Comparison of ENCODE assay signal across 27 mouse cellular contexts in the genomic region with DNA sequence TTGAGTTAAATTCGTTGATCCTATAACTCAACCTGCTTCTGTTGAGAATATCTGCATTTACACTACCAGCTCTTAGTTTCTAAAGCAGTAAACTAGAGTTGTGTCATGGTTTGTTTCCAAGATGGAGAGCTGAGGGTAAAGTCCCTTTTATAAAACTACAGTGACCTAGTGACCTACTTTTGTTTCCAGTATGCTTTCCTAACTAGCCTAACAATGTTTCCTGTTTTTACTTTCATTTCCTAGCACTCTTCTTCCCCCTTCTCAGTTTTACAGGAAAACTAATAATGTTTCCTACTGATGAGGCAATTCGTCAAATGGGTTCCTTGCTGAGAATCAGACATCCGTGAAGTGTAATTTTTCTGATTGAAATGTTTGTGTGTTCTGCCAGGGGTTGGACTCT.
"Had no signal": no experiment of that assay in that cellular context is flagged by ENCODE, and none has a peak within 500 bp of the region (broad histone marks: within the 10 kb centered on the region; RNA-seq: fewer than 3 reads in every experiment).

No protein-coding gene starts in this region.

- DNase-seq: forebrain, postnatal 0 days; gastrocnemius, adult 2 months; gastrocnemius, postnatal 10 days; gastrocnemius, postnatal 36 days; heart, adult 18-20 months; heart, postnatal 10 days; heart, postnatal 4 days; kidney, adult 18-20 months; kidney, adult 9 months; kidney, postnatal 10 days; kidney, postnatal 25 days; kidney, postnatal 4 days; left cerebral cortex, postnatal 4 days had no signal

- H3K4me3 ChIP-seq: gastrocnemius, adult 2 months; heart, embryonic 10.5 days; heart, embryonic 12.5 days; hindbrain, embryonic 10.5 days; hindbrain, embryonic 12.5 days; intestine, embryonic 15.5 days; kidney, embryonic 15.5 days; layer of hippocampus, adult 2 months; limb, embryonic 13.5 days; limb, embryonic 15.5 days; liver, embryonic 12.5 days had no signal

- H3K9me3 ChIP-seq: heart, embryonic 10.5 days; heart, embryonic 12.5 days; hindbrain, embryonic 10.5 days; hindbrain, embryonic 12.5 days; intestine, embryonic 15.5 days; kidney, embryonic 15.5 days; limb, embryonic 13.5 days; limb, embryonic 15.5 days; liver, embryonic 12.5 days had no signal

- ATAC-seq: forebrain, postnatal 0 days; hindbrain, embryonic 16.5 days; inflammation-experienced regulatory T-cells, adult 6 months; intestine, embryonic 15.5 days; intestine, postnatal 0 days; liver, embryonic 12.5 days had no signal

- H3K9ac ChIP-seq: forebrain, postnatal 0 days; heart, embryonic 12.5 days; hindbrain, embryonic 12.5 days; hindbrain, embryonic 14.5 days; intestine, embryonic 15.5 days; kidney, embryonic 15.5 days; limb, embryonic 13.5 days; limb, embryonic 15.5 days; liver, embryonic 12.5 days had no signal

- H3K27me3 ChIP-seq: heart, embryonic 12.5 days; hindbrain, embryonic 12.5 days; intestine, embryonic 15.5 days; kidney, embryonic 15.5 days; limb, embryonic 13.5 days; limb, embryonic 15.5 days; liver, embryonic 12.5 days had no signal

- H3K4me2 ChIP-seq: heart, embryonic 12.5 days; hindbrain, embryonic 12.5 days; hindbrain, embryonic 14.5 days; intestine, embryonic 15.5 days; kidney, embryonic 15.5 days; limb, embryonic 13.5 days; limb, embryonic 15.5 days; liver, embryonic 12.5 days had no signal

- H3K27ac ChIP-seq: gastrocnemius, adult 2 months; heart, embryonic 10.5 days; hindbrain, embryonic 10.5 days; hindbrain, embryonic 12.5 days; hindbrain, embryonic 14.5 days; intestine, embryonic 15.5 days; kidney, embryonic 15.5 days; layer of hippocampus, adult 2 months; limb, embryonic 13.5 days; limb, embryonic 15.5 days; liver, embryonic 12.5 days had no signal

- H3K36me3 ChIP-seq: heart, embryonic 10.5 days; heart, embryonic 12.5 days; hindbrain, embryonic 10.5 days; hindbrain, embryonic 12.5 days; intestine, embryonic 15.5 days; kidney, embryonic 15.5 days; limb, embryonic 13.5 days; limb, embryonic 15.5 days; liver, embryonic 12.5 days had no signal

- H3K4me1 ChIP-seq: heart, embryonic 10.5 days; heart, embryonic 12.5 days; hindbrain, embryonic 10.5 days; hindbrain, embryonic 12.5 days; intestine, embryonic 15.5 days; kidney, embryonic 15.5 days; limb, embryonic 15.5 days; liver, embryonic 12.5 days had no signal
